Comparison of ENCODE assay signal across 27 mouse cellular contexts in genomic region chr5:135761881-135762280, GRCm38 (mm10). TPM values are rescaled to one million over a fixed set of nuclear protein-coding genes. Genes with fewer than 3 reads are reported as not detected.
DNase-seq lines count a peak whose midpoint lies in the region; TF ChIP-seq lines count a peak whose summit lies in the region.
"Had no signal": no experiment of that assay in that cellular context is flagged by ENCODE, and none has a peak within 500 bp of the region (broad histone marks: within the 10 kb centered on the region; RNA-seq: fewer than 3 reads in every experiment).

No protein-coding gene starts in this region.

- TF ChIP-seq CTCF in lung, adult 2 months (IDR thresholded peaks at IDR 0.05; ENCODE audit: insufficient read depth, low read length), result no peak

- H3K4me1 ChIP-seq in lung, adult 2 months (ENCODE audit: control insufficient read depth, insufficient read depth, low read length), result no peaks in the 10 kb centered on the region
- H3K4me1 ChIP-seq: embryonic facial prominence, embryonic 12.5 days; embryonic facial prominence, embryonic 15.5 days; hindbrain, embryonic 10.5 days; hindbrain, embryonic 13.5 days; intestine, embryonic 15.5 days had no signal

- no peak overlapping the region for H3K4me3 ChIP-seq in lung, adult 2 months (replicated peaks; ENCODE audit: extremely low read depth, low read depth, low read length)
- H3K4me3 ChIP-seq: embryonic facial prominence, embryonic 12.5 days; embryonic facial prominence, embryonic 15.5 days; gastrocnemius, adult 2 months; hindbrain, embryonic 10.5 days; hindbrain, embryonic 13.5 days; intestine, embryonic 15.5 days had no signal

- TF ChIP-seq POLR2A in lung, adult 2 months (IDR thresholded peaks at IDR 0.05; ENCODE audit: borderline replicate concordance, extremely low read depth, low read depth, low read length), result no peak

- DNase-seq in adrenal gland, postnatal 14 days, result peak; percentile 64
- DNase-seq in adrenal gland, adult 8-10 months, result no peak
- peak; percentile 28 for DNase-seq in lung, postnatal 36 days
- DNase-seq in lung, adult 2 months, result no peak
- DNase-seq in adrenal gland, postnatal 25 days, result peak; percentile 22
- DNase-seq in kidney, postnatal 36 days, result no peak
- DNase-seq: cerebellum, adult 11 months; cerebellum, adult 2 months; cerebellum, adult 9-11 months; cerebellum, postnatal 25 days; forebrain, postnatal 0 days; gastrocnemius, adult 2 months; gastrocnemius, postnatal 14 days; heart, adult 11 months had no signal

- WGBS in lung, adult 2 months, result 63% methylated on average over 3 of the region's 3 CpGs

RNA-seq across cellular contexts. Expression of gene Styxl1, which starts 16.3 kb away (rescaled TPM):
- 0.30 and 0.37 TPM in 2 replicates for total RNA-seq in adrenal gland, postnatal 14 days (2021)
- total RNA-seq in adrenal gland, adult 8-10 months (2022), result under 1 TPM in 3 of 4 experiments, not detected in 1; 0.38 to 0.77 (median 0.73) TPM
- 1.1 and 1.4 TPM in 2 replicates for polyA plus RNA-seq in lung, adult 2 months (2012; rRNA removed)
- total RNA-seq in adrenal gland, postnatal 25 days (2021), result 0.36 TPM in 1 of 2 replicates, not detected in the other
- total RNA-seq: common myeloid progenitor, adult 5-6 weeks; gastrocnemius, adult 2 months; gastrocnemius, postnatal 14 days; heart, adult 8-10 months; heart, postnatal 25 days; MEL had no signal
- polyA plus RNA-seq: C2C12; forebrain, embryonic 11.5 days had no signal

RNA-seq across cellular contexts. Expression of gene Mdh2, which starts 16.4 kb away (rescaled TPM):
- total RNA-seq in adrenal gland, postnatal 14 days (2021), result 957 and 984 TPM in 2 replicates
- total RNA-seq in adrenal gland, adult 8-10 months (2022), result 100 to 1,000 TPM; 310 to 438 (median 388) TPM
- polyA plus RNA-seq in lung, adult 2 months (2012; rRNA removed), result 257 and 344 TPM in 2 replicates
- total RNA-seq in adrenal gland, postnatal 25 days (2021), result 408 and 463 TPM in 2 replicates

RNA-seq across cellular contexts. Expression of gene Tmem120a, which starts 17.6 kb away (rescaled TPM):
- 26.8 and 45.4 TPM in 2 replicates for total RNA-seq in adrenal gland, postnatal 14 days (2021)
- total RNA-seq in adrenal gland, adult 8-10 months (2022), result 10 to 100 TPM; 33.3 to 60.0 (median 44.2) TPM
- 24.6 and 31.0 TPM in 2 replicates for polyA plus RNA-seq in lung, adult 2 months (2012; rRNA removed)
- total RNA-seq in adrenal gland, postnatal 25 days (2021), result 36.7 and 37.8 TPM in 2 replicates

RNA-seq across cellular contexts. Expression of gene Srrm3, which starts 44.8 kb away (rescaled TPM):
- total RNA-seq in adrenal gland, postnatal 14 days (2021), result 2.7 and 4.3 TPM in 2 replicates
- total RNA-seq in adrenal gland, adult 8-10 months (2022), result 1 to 10 TPM; 2.4 to 8.4 (median 5.9) TPM
- 0.06 and 0.14 TPM in 2 replicates for polyA plus RNA-seq in lung, adult 2 months (2012; rRNA removed)
- total RNA-seq in adrenal gland, postnatal 25 days (2021), result 1.7 and 5.6 TPM in 2 replicates
- total RNA-seq: common myeloid progenitor, adult 5-6 weeks; gastrocnemius, adult 2 months; gastrocnemius, postnatal 14 days; heart, adult 8-10 months; heart, postnatal 25 days; MEL had no signal
- polyA plus RNA-seq: C2C12; CD4-positive, CD25-positive, alpha-beta regulatory T cell, adult 4 months; heart, postnatal 0 days had no signal

Comparison
In these comparisons a context has a peak if more than half of its experiments do, and no peak if none do; other contexts are left out.
1. DNase-seq: peak in adrenal gland, postnatal 14 days (single experiment), lung, postnatal 36 days (single experiment) and adrenal gland, postnatal 25 days (single experiment); none in adrenal gland, adult 8-10 months (single experiment), lung, adult 2 months (single experiment) and kidney, postnatal 36 days (0 of 2).